Mouse (Mus musculus) C2C12 (cell line): ENCODE results near the gene E030025P04Rik.

Experiments
- CEBPB ChIP-seq: IDR thresholded peaks from one replicate; pipeline ENCODE4 v1.6.1; 2011; ENCODE audit warnings: low read depth, mild to moderate bottlenecking, control low read depth, moderate library complexity
- CTCF ChIP-seq: IDR thresholded peaks from one replicate; pipeline ENCODE4 v1.5.1; 2011; ENCODE audit not compliant: control insufficient read depth, insufficient read depth, insufficient read length
- FOSL1 ChIP-seq: IDR thresholded peaks from one replicate; pipeline ENCODE4 v1.8.0; 2011; ENCODE audit warnings: mild to moderate bottlenecking, low read length; ENCODE audit not compliant: poor library complexity, insufficient read depth, severe bottlenecking
- MAX ChIP-seq: IDR thresholded peaks from one replicate; pipeline ENCODE4 v1.6.1; 2011; ENCODE audit warnings: mild to moderate bottlenecking, control low read depth
- MYOD1 ChIP-seq: IDR thresholded peaks from one replicate; pipeline ENCODE4 v1.6.1; 2011; ENCODE audit warnings: low read depth; ENCODE audit not compliant: control insufficient read depth, insufficient read length
- MYOG ChIP-seq: IDR thresholded peaks from one replicate; pipeline ENCODE4 v1.6.1; 2011; ENCODE audit not compliant: control insufficient read depth, insufficient read length; ENCODE audit errors: extremely low read depth
- USF1 ChIP-seq: IDR thresholded peaks from one replicate; pipeline ENCODE4 v1.6.1; 2011; ENCODE audit warnings: low read depth, mild to moderate bottlenecking, control low read depth, moderate library complexity

DNA sequence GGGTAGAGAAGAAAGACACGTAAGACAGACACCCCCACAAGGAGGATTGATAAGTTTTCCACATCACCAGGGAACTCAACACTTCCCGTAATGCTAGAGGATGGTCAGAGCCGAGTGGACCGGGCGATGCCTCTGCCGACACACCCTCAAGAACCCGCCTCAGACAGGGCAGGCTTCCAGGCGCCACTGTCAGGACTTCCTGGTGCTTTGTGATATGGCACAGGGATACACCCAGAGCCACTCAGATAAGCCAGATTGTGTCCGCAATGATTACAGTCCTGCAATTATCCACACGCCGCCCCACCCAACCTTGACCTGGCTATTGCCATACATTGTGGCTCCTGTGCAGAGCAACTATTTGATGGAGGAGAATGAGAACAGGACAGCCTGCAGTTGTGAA lies 36.1 kb upstream of the E030025P04Rik start:
- TF ChIP-seq CTCF (no peak), USF1 (no peak), MYOG (no peak), MAX (no peak), MYOD1 (no peak), FOSL1 (no peak), CEBPB (no peak)
